In genomic region chr2:132284492-132285139, GRCm38 (mm10) we compare ENCODE assay signal across 8 mouse cellular contexts. TPM values are rescaled to one million over a fixed set of nuclear protein-coding genes. Genes with fewer than 3 reads are reported as not detected.
DNase-seq lines count a peak whose midpoint lies in the region; ATAC-seq and TF ChIP-seq lines count a peak whose summit lies in the region.

No protein-coding gene starts in this region.

- no peak overlapping the region for H3K9ac ChIP-seq in forebrain, embryonic 15.5 days (replicated peaks)
- no peak overlapping the region for H3K9ac ChIP-seq in hindbrain, embryonic 15.5 days
- H3K9ac ChIP-seq in liver, embryonic 13.5 days = no peak overlapping the region

- no peak overlapping the region for H3K4me2 ChIP-seq in forebrain, embryonic 15.5 days (replicated peaks)
- H3K4me2 ChIP-seq in hindbrain, embryonic 15.5 days = no peak overlapping the region
- H3K4me2 ChIP-seq in liver, embryonic 13.5 days = 0 out of 2 replicates have a peak overlapping the region, but pooled peaks have one; percentile 6

- H3K4me1 ChIP-seq in forebrain, embryonic 15.5 days = peaks cover 31% of the 10 kb centered on the region
- H3K4me1 ChIP-seq in hindbrain, embryonic 15.5 days (replicated peaks) = peaks cover 27% of the 10 kb centered on the region
- H3K4me1 ChIP-seq in liver, embryonic 13.5 days (replicated peaks) = peaks cover 49% of the 10 kb centered on the region

- no peaks in the 10 kb centered on the region for H3K27me3 ChIP-seq in forebrain, embryonic 15.5 days
- no peaks in the 10 kb centered on the region for H3K27me3 ChIP-seq in hindbrain, embryonic 15.5 days
- H3K27me3 ChIP-seq in liver, embryonic 13.5 days = no peaks in the 10 kb centered on the region

- H3K9me3 ChIP-seq in forebrain, embryonic 15.5 days = no peaks in the 10 kb centered on the region
- no peaks in the 10 kb centered on the region for H3K9me3 ChIP-seq in hindbrain, embryonic 15.5 days
- no peaks in the 10 kb centered on the region for H3K9me3 ChIP-seq in liver, embryonic 13.5 days (replicated peaks)

- ATAC-seq in forebrain, embryonic 15.5 days (replicated peaks) = no peak; the same call in 1 of the 2 replicates
- ATAC-seq in hindbrain, embryonic 15.5 days (ENCODE audit: low FRiP score, low read depth) = peak; percentile 38; the same call in 1 of the 2 replicates
- ATAC-seq in liver, embryonic 13.5 days (ENCODE audit: low read depth) = peak; percentile 64
- no peak for ATAC-seq in erythroid progenitor cell, adult 5-6 weeks (replicated peaks; ENCODE audit: low FRiP score, poor library complexity, severe bottlenecking)
- ATAC-seq in monocyte, adult 5-6 weeks (replicated peaks; ENCODE audit: insufficient number of reproducible peaks, low FRiP score, low TSS enrichment, poor library complexity, severe bottlenecking) = no peak

- TF ChIP-seq CTCF in left cerebral cortex, adult 2 months (IDR thresholded peaks at IDR 0.05) = no peak

- peak overlapping the region; percentile 51; the same call in 1 of the 2 replicates for H3K27ac ChIP-seq in left cerebral cortex, adult 2 months
- H3K27ac ChIP-seq in forebrain, embryonic 15.5 days (replicated peaks) = peak overlapping the region; percentile 31; the same call in 1 of the 2 replicates
- H3K27ac ChIP-seq in hindbrain, embryonic 15.5 days (replicated peaks) = peak overlapping the region; percentile 44; the same call in 1 of the 2 replicates
- H3K27ac ChIP-seq in liver, embryonic 13.5 days = peak overlapping the region; percentile 68

- no peaks in the 10 kb centered on the region for H3K36me3 ChIP-seq in forebrain, embryonic 15.5 days
- peaks cover 3% of the 10 kb centered on the region; the same call in 1 of the 2 replicates for H3K36me3 ChIP-seq in hindbrain, embryonic 15.5 days
- H3K36me3 ChIP-seq in liver, embryonic 13.5 days = 0 out of 2 replicates have a peak, but pooled peaks cover 3% of the 10 kb centered on the region

- no peak overlapping the region for H3K4me3 ChIP-seq in left cerebral cortex, adult 2 months
- H3K4me3 ChIP-seq in forebrain, embryonic 15.5 days = no peak overlapping the region
- H3K4me3 ChIP-seq in hindbrain, embryonic 15.5 days = no peak overlapping the region
- H3K4me3 ChIP-seq in liver, embryonic 13.5 days (replicated peaks) = no peak overlapping the region

- intact Hi-C loops in left cerebral cortex, adult 2 months (cut with DNase I) = no loop called here

- WGBS in forebrain, embryonic 15.5 days = 87% methylated on average over 12 of the region's 12 CpGs
- 87% methylated on average over 12 of the region's 12 CpGs for WGBS in hindbrain, embryonic 15.5 days
- WGBS in liver, embryonic 13.5 days (ENCODE audit: insufficient replicate concordance) = 50% methylated on average over 12 of the region's 12 CpGs

- DNase-seq in left cerebral cortex, adult 2 months (ENCODE audit: extremely low spot score in 1 of 2, low spot score in 2 of 2) = no peak
- no peak for DNase-seq in left cerebral cortex, adult 18-20 months (ENCODE audit: low spot score in 2 of 2)
- no peak for DNase-seq in liver, embryonic 13.5 days
- no peak for DNase-seq in adipocyte (ENCODE audit: low spot score)

RNA-seq across cellular contexts. Expression of gene Cds2, which starts 21.7 kb away (rescaled TPM):
- 100 to 1,000 TPM; 262 to 266 TPM for total RNA-seq in left cerebral cortex, adult 2 months (2021)
- total RNA-seq in left cerebral cortex, adult 18-20 months (2021) = 100 to 1,000 TPM; 251 to 285 TPM
- polyA plus RNA-seq in forebrain, embryonic 15.5 days (2015; fragmentation: Nextera tagmentation; extraction: Ambion mirVana) = 25.7 and 27.6 TPM in 2 replicates
- 44.1 and 44.7 TPM in 2 replicates for polyA plus RNA-seq in hindbrain, embryonic 15.5 days (2015; fragmentation: Nextera tagmentation; extraction: Ambion mirVana)
- 10.2 and 13.3 TPM in 2 replicates for polyA plus RNA-seq in liver, embryonic 13.5 days (2015; fragmentation: Nextera tagmentation; extraction: Ambion mirVana)
- total RNA-seq in erythroid progenitor cell, adult 5-6 weeks (2015; ENCODE audit: low replicate concordance) = 12.6 and 16.2 TPM in 2 replicates
- 5.9 and 7.9 TPM in 2 replicates for total RNA-seq in erythroid progenitor cell, adult 5-6 weeks (2017; ENCODE audit: low replicate concordance)
- total RNA-seq in monocyte, adult 5-6 weeks (2017) = 48.5 to 54.3 TPM (median 49.2 TPM) in 3 replicates

RNA-seq across cellular contexts. Expression of gene Pcna, which starts 31.5 kb away (rescaled TPM):
- 10 to 100 TPM; 44.5 to 49.6 TPM for total RNA-seq in left cerebral cortex, adult 2 months (2021)
- total RNA-seq in left cerebral cortex, adult 18-20 months (2021) = 10 to 100 TPM; 45.8 to 48.0 TPM
- polyA plus RNA-seq in forebrain, embryonic 15.5 days (2015; fragmentation: Nextera tagmentation; extraction: Ambion mirVana) = 190 and 193 TPM in 2 replicates
- polyA plus RNA-seq in hindbrain, embryonic 15.5 days (2015; fragmentation: Nextera tagmentation; extraction: Ambion mirVana) = 113 and 122 TPM in 2 replicates
- polyA plus RNA-seq in liver, embryonic 13.5 days (2015; fragmentation: Nextera tagmentation; extraction: Ambion mirVana) = 369 and 404 TPM in 2 replicates
- total RNA-seq in erythroid progenitor cell, adult 5-6 weeks (2015; ENCODE audit: low replicate concordance) = 898 and 1,003 TPM in 2 replicates
- total RNA-seq in erythroid progenitor cell, adult 5-6 weeks (2017; ENCODE audit: low replicate concordance) = 562 and 723 TPM in 2 replicates
- total RNA-seq in monocyte, adult 5-6 weeks (2017) = 228 to 330 TPM (median 247 TPM) in 3 replicates

RNA-seq across cellular contexts. Expression of gene Tmem230, which starts 37.0 kb away (rescaled TPM):
- 10 to 100 TPM; 30.4 to 30.7 TPM for total RNA-seq in left cerebral cortex, adult 2 months (2021)
- 10 to 100 TPM; 33.7 to 36.4 TPM for total RNA-seq in left cerebral cortex, adult 18-20 months (2021)
- polyA plus RNA-seq in forebrain, embryonic 15.5 days (2015; fragmentation: Nextera tagmentation; extraction: Ambion mirVana) = 47.1 and 47.2 TPM in 2 replicates
- polyA plus RNA-seq in hindbrain, embryonic 15.5 days (2015; fragmentation: Nextera tagmentation; extraction: Ambion mirVana) = 43.7 and 51.1 TPM in 2 replicates
- polyA plus RNA-seq in liver, embryonic 13.5 days (2015; fragmentation: Nextera tagmentation; extraction: Ambion mirVana) = 17.5 and 21.7 TPM in 2 replicates
- total RNA-seq in erythroid progenitor cell, adult 5-6 weeks (2015; ENCODE audit: low replicate concordance) = 19.7 and 28.8 TPM in 2 replicates
- 10.1 and 11.7 TPM in 2 replicates for total RNA-seq in erythroid progenitor cell, adult 5-6 weeks (2017; ENCODE audit: low replicate concordance)
- 11.2 to 19.1 TPM (median 15.5 TPM) in 3 replicates for total RNA-seq in monocyte, adult 5-6 weeks (2017)

Comparison
In these comparisons a context has a peak if more than half of its experiments do, and no peak if none do; other contexts are left out.
1. ATAC-seq: peak in hindbrain, embryonic 15.5 days (single experiment) and liver, embryonic 13.5 days (single experiment); none in forebrain, embryonic 15.5 days (single experiment), erythroid progenitor cell, adult 5-6 weeks (single experiment) and monocyte, adult 5-6 weeks (single experiment).
2. Peak in every context shown above with its lines, with median percentiles within 50 percentile points of each other: H3K27ac ChIP-seq.